Mouse (Mus musculus) hindbrain, embryonic 10.5 days (tissue): ENCODE results near the gene Chst15. TPM values are rescaled to one million over a fixed set of nuclear protein-coding genes. Genes with fewer than 3 reads are reported as not detected.

Experiments
- DNase-seq: peaks from one replicate; pipeline ENCODE4 v3.0.0-alpha.2; 2017; ENCODE audit warnings: low spot score
- H3K27ac ChIP-seq: fragments of 300-500 bp; sonication (generic); 2 replicates; pipeline ENCODE4 v1.5.1; 2016; ENCODE audit warnings: mild to moderate bottlenecking, moderate library complexity
- H3K27me3 ChIP-seq: fragments of 300-500 bp; sonication (generic); 2 replicates; pipeline ENCODE4 v1.6.1; 2016; ENCODE audit warnings: mild to moderate bottlenecking; ENCODE audit not compliant: poor library complexity, insufficient read depth, severe bottlenecking
- H3K36me3 ChIP-seq: fragments of 300-500 bp; sonication (generic); 2 replicates; pipeline ENCODE4 v1.6.1; 2016; ENCODE audit warnings: mild to moderate bottlenecking, moderate library complexity
- H3K4me1 ChIP-seq: fragments of 300-500 bp; sonication (generic); replicated peaks from 2 replicates; pipeline ENCODE4 v1.6.1; 2016; ENCODE audit warnings: mild to moderate bottlenecking
- H3K4me3 ChIP-seq: fragments of 300-500 bp; sonication (generic); 2 replicates; pipeline ENCODE4 v1.5.1; 2016; ENCODE audit warnings: mild to moderate bottlenecking, moderate library complexity
- H3K9me3 ChIP-seq: fragments of 300-500 bp; sonication (generic); 2 replicates; pipeline ENCODE4 v1.6.1; 2016; ENCODE audit warnings: mild to moderate bottlenecking, moderate library complexity
- WGBS: fragments of 180-500 bp; shearing (Covaris S2); methylation state at CpG from one replicate; pipeline ENCODE4 v1.1.7; 2016; 5-methylcytosine and 5-hydroxymethylcytosine counted together
- polyA plus RNA-seq: library from polyadenylated mRNA; unstranded; fragments of >200 nt; fragmentation: Nextera tagmentation; extraction: Ambion mirVana; gene quantifications from 2 replicates; pipeline ENCODE4 v1.2.1, GENCODE M21; 2016

Gene Chst15
- polyA plus RNA-seq, 1 experiment from 2014 or later, result 25.9 TPM

GRCm38 (mm10) chr7:132330179-132330578 lies 13.2 kb upstream of the Chst15 start:
- H3K4me1 ChIP-seq, result peaks cover 32% of the 10 kb centered on the region
- H3K27ac ChIP-seq, result no peak overlapping the region
- H3K27me3 ChIP-seq, result peaks cover 3% of the 10 kb centered on the region; the same call in 1 of the 2 replicates
- no peaks in the 10 kb centered on the region for H3K9me3 ChIP-seq
- H3K4me3 ChIP-seq, result no peak overlapping the region
- DNase-seq, result no peak
- WGBS, result 50% methylated on average over 1 of the region's 1 CpGs
- H3K36me3 ChIP-seq, result no peaks in the 10 kb centered on the region

GRCm38 (mm10) chr7:132328648-132329047 lies 11.6 kb upstream of the Chst15 start:
- no peak overlapping the region for H3K4me3 ChIP-seq
- H3K4me1 ChIP-seq, result peaks cover 30% of the 10 kb centered on the region
- no peaks in the 10 kb centered on the region for H3K9me3 ChIP-seq
- no peak overlapping the region for H3K27ac ChIP-seq
- peaks cover 3% of the 10 kb centered on the region; the same call in 1 of the 2 replicates for H3K27me3 ChIP-seq
- no peaks in the 10 kb centered on the region for H3K36me3 ChIP-seq
- 86% methylated on average over 1 of the region's 1 CpGs for WGBS
- no peak for DNase-seq

- peaks cover 6% of the 10 kb centered on the region for H3K4me1 ChIP-seq
- no peak overlapping the region for H3K4me3 ChIP-seq
- no peak for DNase-seq
- peaks cover 10% of the 10 kb centered on the region for H3K27me3 ChIP-seq
- WGBS, result 85% methylated on average over 5 of the region's 5 CpGs
- no peaks in the 10 kb centered on the region for H3K36me3 ChIP-seq
- H3K9me3 ChIP-seq, result no peaks in the 10 kb centered on the region
- H3K27ac ChIP-seq, result no peak overlapping the region
Measured at GRCm38 (mm10) chr7:132325549-132326331, 8.7 kb upstream of the Chst15 start.

GRCm38 (mm10) chr7:132323430-132323829 lies 6.4 kb upstream of the Chst15 start:
- H3K4me3 ChIP-seq, result no peak overlapping the region
- H3K27me3 ChIP-seq, result peaks cover 16% of the 10 kb centered on the region
- DNase-seq, result no peak
- WGBS, result 82% methylated on average over 5 of the region's 5 CpGs
- no peaks in the 10 kb centered on the region for H3K36me3 ChIP-seq
- H3K9me3 ChIP-seq, result no peaks in the 10 kb centered on the region
- H3K27ac ChIP-seq, result no peak overlapping the region
- H3K4me1 ChIP-seq, result peaks cover 2% of the 10 kb centered on the region

DNA sequence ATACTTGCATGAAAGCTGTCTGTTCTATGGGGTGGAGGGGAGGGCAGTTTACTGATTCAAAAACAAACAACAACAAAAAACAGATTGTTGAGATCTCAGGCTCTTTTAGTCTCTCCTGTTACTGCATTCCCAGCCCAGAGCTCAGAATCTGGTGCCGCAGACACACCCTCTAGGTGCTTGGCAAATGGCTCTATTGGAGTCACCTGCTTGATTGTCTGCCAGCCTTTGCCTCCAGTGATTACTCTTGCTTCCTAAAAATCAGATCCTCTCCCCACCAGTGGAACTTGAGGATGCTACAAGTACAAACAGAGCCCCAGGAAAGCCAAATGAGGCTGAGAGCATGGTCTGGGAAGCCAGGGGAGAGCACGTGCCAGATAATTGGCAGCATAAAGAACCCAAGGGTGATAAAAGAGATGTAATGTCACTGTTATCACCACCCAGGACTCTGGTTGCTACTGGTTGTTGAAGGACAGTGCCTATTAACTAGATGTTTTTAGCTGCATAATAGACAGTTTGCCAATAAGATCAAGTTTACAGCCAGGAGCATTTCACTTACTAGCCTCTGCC lies 4.4 kb upstream of the Chst15 start:
- H3K4me3 ChIP-seq, result no peak overlapping the region
- DNase-seq, result no peak
- H3K9me3 ChIP-seq, result no peaks in the 10 kb centered on the region
- peaks cover 24% of the 10 kb centered on the region for H3K27me3 ChIP-seq
- 82% methylated on average over 2 of the region's 2 CpGs for WGBS
- H3K27ac ChIP-seq, result no peak overlapping the region
- H3K4me1 ChIP-seq, result peaks cover 19% of the 10 kb centered on the region
- no peaks in the 10 kb centered on the region for H3K36me3 ChIP-seq

GRCm38 (mm10) chr7:132316101-132317035 lies 660 bp downstream of the Chst15 start:
- Histone ChIP-seq H3K4me1 (peaks cover 63% of the 10 kb centered on the region), H3K9me3 (no peaks in the 10 kb centered on the region), H3K4me3 (peak overlapping the region; percentile 90), H3K27ac (peak overlapping the region; percentile 97), H3K36me3 (no peaks in the 10 kb centered on the region), H3K27me3 (peaks cover 29% of the 10 kb centered on the region)
- WGBS, result under 1% methylated on average over 79 of the region's 79 CpGs
- peak; percentile 78 for DNase-seq

- peak; percentile 90 for DNase-seq
- WGBS, result under 1% methylated on average over 51 of the region's 51 CpGs
- peaks cover 29% of the 10 kb centered on the region for H3K27me3 ChIP-seq
- peak overlapping the region; percentile 90 for H3K4me3 ChIP-seq
- no peaks in the 10 kb centered on the region for H3K9me3 ChIP-seq
- H3K36me3 ChIP-seq, result no peaks in the 10 kb centered on the region
- peak overlapping the region; percentile 97 for H3K27ac ChIP-seq
- peaks cover 70% of the 10 kb centered on the region for H3K4me1 ChIP-seq
Measured at GRCm38 (mm10) chr7:132315149-132316091, 1.6 kb downstream of the Chst15 start.

GRCm38 (mm10) chr7:132312396-132312795 lies 4.6 kb downstream of the Chst15 start:
- peaks cover 12% of the 10 kb centered on the region for H3K27me3 ChIP-seq
- H3K4me1 ChIP-seq, result peaks cover 66% of the 10 kb centered on the region
- no peaks in the 10 kb centered on the region for H3K9me3 ChIP-seq
- H3K27ac ChIP-seq, result no peak overlapping the region
- no peak overlapping the region for H3K4me3 ChIP-seq
- 90% methylated on average over 8 of the region's 8 CpGs for WGBS
- no peak for DNase-seq
- H3K36me3 ChIP-seq, result no peaks in the 10 kb centered on the region

GRCm38 (mm10) chr7:132308537-132309191 lies 8.4 kb downstream of the Chst15 start:
- Histone ChIP-seq H3K27ac (no peak overlapping the region), H3K9me3 (no peaks in the 10 kb centered on the region), H3K4me3 (no peak overlapping the region), H3K36me3 (no peaks in the 10 kb centered on the region), H3K27me3 (peaks cover 2% of the 10 kb centered on the region; the same call in 1 of the 2 replicates), H3K4me1 (peaks cover 55% of the 10 kb centered on the region)
- WGBS, result 79% methylated on average over 5 of the region's 5 CpGs
- DNase-seq, result no peak

GRCm38 (mm10) chr7:132307722-132308271 lies 9.2 kb downstream of the Chst15 start:
- 87% methylated on average over 6 of the region's 6 CpGs for WGBS
- DNase-seq, result no peak
- H3K27me3 ChIP-seq, result no peaks in the 10 kb centered on the region

DNA sequence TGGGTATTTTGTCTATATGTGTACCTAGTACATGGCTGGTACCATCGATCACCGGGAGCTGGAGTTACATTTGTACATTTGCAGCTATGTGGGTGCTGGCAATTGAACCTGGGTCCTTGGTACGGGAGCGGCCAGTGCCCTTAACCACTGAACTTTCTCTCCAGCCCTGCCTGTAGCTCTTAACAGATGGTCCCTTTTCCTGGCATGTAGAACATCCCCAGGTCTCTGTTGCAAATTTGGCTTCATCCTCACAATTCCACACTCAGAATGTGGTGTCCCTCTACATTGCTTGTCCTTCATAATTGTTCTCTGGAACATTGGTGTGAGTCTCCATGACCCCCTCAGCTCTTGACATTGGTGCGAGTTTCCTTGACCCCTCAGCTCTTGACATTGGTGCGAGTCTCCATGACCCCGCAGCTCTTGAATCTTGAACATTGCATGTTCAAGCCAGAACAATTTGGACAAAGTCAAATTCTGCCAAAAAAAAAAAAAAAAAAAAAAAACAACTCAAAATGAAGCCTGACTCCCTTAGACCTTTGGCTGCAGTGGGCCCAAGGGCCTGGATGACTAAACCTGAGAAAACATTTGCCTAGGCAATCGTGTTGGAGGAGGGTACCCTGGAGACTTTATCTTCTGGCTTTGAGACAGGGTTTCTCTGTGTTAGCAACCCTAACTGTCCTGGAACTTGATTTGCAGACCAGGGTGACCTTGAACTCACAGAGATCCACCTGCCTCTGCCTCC lies 10.2 kb downstream of the Chst15 start:
- Histone ChIP-seq H3K9me3 (no peaks in the 10 kb centered on the region), H3K4me1 (peaks cover 58% of the 10 kb centered on the region), H3K27me3 (no peaks in the 10 kb centered on the region), H3K4me3 (no peak overlapping the region), H3K36me3 (no peaks in the 10 kb centered on the region), H3K27ac (no peak overlapping the region)
- DNase-seq, result no peak
- WGBS, result 94% methylated on average over 8 of the region's 8 CpGs

More at GRCm38 (mm10) chr7:132307722-132308271, 9.2 kb downstream of the Chst15 start:
- H3K4me3 ChIP-seq, result no peak overlapping the region
- H3K27ac ChIP-seq, result no peak overlapping the region
- H3K9me3 ChIP-seq, result no peaks in the 10 kb centered on the region
- H3K4me1 ChIP-seq, result peaks cover 54% of the 10 kb centered on the region
- no peaks in the 10 kb centered on the region for H3K36me3 ChIP-seq
